11 mouse cellular contexts compared by ENCODE assay signal in genomic region chr4:58670906-58671250, GRCm38 (mm10).
DNase-seq lines count a peak whose midpoint lies in the region; ATAC-seq and TF ChIP-seq lines count a peak whose summit lies in the region.
"Had no signal": no experiment of that assay in that cellular context is flagged by ENCODE, and none has a peak within 500 bp of the region (broad histone marks: within the 10 kb centered on the region; RNA-seq: fewer than 3 reads in every experiment).

No protein-coding gene starts in this region.

- H3K4me3 ChIP-seq in gastrocnemius, adult 2 months: peak overlapping the region; percentile 23; the same call in 1 of the 2 replicates
- H3K4me3 ChIP-seq in lung, embryonic 15.5 days: no peak overlapping the region
- no peak overlapping the region for H3K4me3 ChIP-seq in hindbrain, postnatal 0 days (ENCODE audit: low read length)
- no peak overlapping the region for H3K4me3 ChIP-seq in neural tube, embryonic 12.5 days

- TF ChIP-seq CTCF in gastrocnemius, adult 2 months (IDR thresholded peaks at IDR 0.05): no peak
- no peak for TF ChIP-seq CTCF in hindbrain, postnatal 0 days (IDR thresholded peaks at IDR 0.05; ENCODE audit: low read depth)

- peak overlapping the region; percentile 19 for H3K4me2 ChIP-seq in lung, embryonic 15.5 days
- peak overlapping the region; percentile 38 for H3K4me2 ChIP-seq in hindbrain, postnatal 0 days (ENCODE audit: low read depth, low read length)
- peak overlapping the region; percentile 29 for H3K4me2 ChIP-seq in neural tube, embryonic 12.5 days (replicated peaks)

- peak overlapping the region; percentile 74 for H3K27ac ChIP-seq in gastrocnemius, adult 2 months
- 0 out of 2 replicates have a peak overlapping the region, but pooled peaks have one; percentile 12 for H3K27ac ChIP-seq in lung, embryonic 15.5 days
- H3K27ac ChIP-seq in hindbrain, postnatal 0 days: no peak overlapping the region
- no peak overlapping the region; the same call in 1 of the 2 replicates for H3K27ac ChIP-seq in neural tube, embryonic 12.5 days

- no peaks in the 10 kb centered on the region for H3K36me3 ChIP-seq in lung, embryonic 15.5 days
- H3K36me3 ChIP-seq in hindbrain, postnatal 0 days (ENCODE audit: insufficient read depth, low read length): no peaks in the 10 kb centered on the region
- no peaks in the 10 kb centered on the region for H3K36me3 ChIP-seq in neural tube, embryonic 12.5 days

- H3K27me3 ChIP-seq in lung, embryonic 15.5 days: no peaks in the 10 kb centered on the region
- H3K27me3 ChIP-seq in hindbrain, postnatal 0 days (ENCODE audit: insufficient read depth, low read length): no peaks in the 10 kb centered on the region
- no peaks in the 10 kb centered on the region for H3K27me3 ChIP-seq in neural tube, embryonic 12.5 days (replicated peaks)

- H3K4me1 ChIP-seq in lung, embryonic 15.5 days: peaks cover 22% of the 10 kb centered on the region
- H3K4me1 ChIP-seq in hindbrain, postnatal 0 days (ENCODE audit: insufficient read depth, low read length): no peaks in the 10 kb centered on the region
- H3K4me1 ChIP-seq in neural tube, embryonic 12.5 days: peaks cover 7% of the 10 kb centered on the region; the same call in 1 of the 2 replicates

- no peaks in the 10 kb centered on the region for H3K9me3 ChIP-seq in lung, embryonic 15.5 days
- no peaks in the 10 kb centered on the region for H3K9me3 ChIP-seq in hindbrain, postnatal 0 days (ENCODE audit: low read length)
- no peaks in the 10 kb centered on the region for H3K9me3 ChIP-seq in neural tube, embryonic 12.5 days

- DNase-seq in gastrocnemius, adult 2 months: no peak
- no peak for DNase-seq in gastrocnemius, postnatal 25 days
- DNase-seq in lung, postnatal 14 days: no peak
- DNase-seq in hindbrain, postnatal 0 days (ENCODE audit: low spot score): no peak
- DNase-seq in layer of hippocampus, adult 9-11 months: no peak
- no peak for DNase-seq in gastrocnemius, postnatal 14 days
- DNase-seq: gastrocnemius, postnatal 10 days; layer of hippocampus, postnatal 36 days; right cerebral cortex, adult 18-20 months had no signal

- no peak overlapping the region for H3K9ac ChIP-seq in lung, embryonic 15.5 days
- no peak overlapping the region for H3K9ac ChIP-seq in hindbrain, postnatal 0 days (replicated peaks; ENCODE audit: low read length)
- no peak overlapping the region for H3K9ac ChIP-seq in neural tube, embryonic 12.5 days

- no peak for ATAC-seq in lung, embryonic 15.5 days (ENCODE audit: borderline replicate concordance, extremely low read depth, low FRiP score, low TSS enrichment)
- 0 out of 2 replicates have a peak, but pooled peaks have one; percentile 32 for ATAC-seq in hindbrain, postnatal 0 days
- ATAC-seq in neural tube, embryonic 12.5 days (ENCODE audit: low FRiP score, low read depth): peak; percentile 68

- intact Hi-C loops in gastrocnemius, adult 2 months (cut with DNase I): loop anchor here (10.0 kb wide), 1 partner anchor 256 kb away; no protein-coding TSS in a partner anchor
- intact Hi-C loops in gastrocnemius, postnatal 14 days (cut with DNase I; ENCODE audit: low total_unique reads): no loop called here

- WGBS in lung, embryonic 15.5 days: 31% methylated on average over 6 of the region's 6 CpGs
- 18% methylated on average over 6 of the region's 6 CpGs for WGBS in hindbrain, postnatal 0 days
- 11% methylated on average over 6 of the region's 6 CpGs for WGBS in neural tube, embryonic 12.5 days

Comparison
In these comparisons a context has a peak if more than half of its experiments do, and no peak if none do; other contexts are left out.
1. H3K27ac ChIP-seq: peak in gastrocnemius, adult 2 months (single experiment) and lung, embryonic 15.5 days (single experiment); none in hindbrain, postnatal 0 days (single experiment) and neural tube, embryonic 12.5 days (single experiment).
2. Peak in every context shown above with its lines, with median percentiles within 50 percentile points of each other: H3K4me2 ChIP-seq.